Mouse (Mus musculus): ENCODE measurements around the gene Ralgps1.

Ralgps1 gene

DNA sequence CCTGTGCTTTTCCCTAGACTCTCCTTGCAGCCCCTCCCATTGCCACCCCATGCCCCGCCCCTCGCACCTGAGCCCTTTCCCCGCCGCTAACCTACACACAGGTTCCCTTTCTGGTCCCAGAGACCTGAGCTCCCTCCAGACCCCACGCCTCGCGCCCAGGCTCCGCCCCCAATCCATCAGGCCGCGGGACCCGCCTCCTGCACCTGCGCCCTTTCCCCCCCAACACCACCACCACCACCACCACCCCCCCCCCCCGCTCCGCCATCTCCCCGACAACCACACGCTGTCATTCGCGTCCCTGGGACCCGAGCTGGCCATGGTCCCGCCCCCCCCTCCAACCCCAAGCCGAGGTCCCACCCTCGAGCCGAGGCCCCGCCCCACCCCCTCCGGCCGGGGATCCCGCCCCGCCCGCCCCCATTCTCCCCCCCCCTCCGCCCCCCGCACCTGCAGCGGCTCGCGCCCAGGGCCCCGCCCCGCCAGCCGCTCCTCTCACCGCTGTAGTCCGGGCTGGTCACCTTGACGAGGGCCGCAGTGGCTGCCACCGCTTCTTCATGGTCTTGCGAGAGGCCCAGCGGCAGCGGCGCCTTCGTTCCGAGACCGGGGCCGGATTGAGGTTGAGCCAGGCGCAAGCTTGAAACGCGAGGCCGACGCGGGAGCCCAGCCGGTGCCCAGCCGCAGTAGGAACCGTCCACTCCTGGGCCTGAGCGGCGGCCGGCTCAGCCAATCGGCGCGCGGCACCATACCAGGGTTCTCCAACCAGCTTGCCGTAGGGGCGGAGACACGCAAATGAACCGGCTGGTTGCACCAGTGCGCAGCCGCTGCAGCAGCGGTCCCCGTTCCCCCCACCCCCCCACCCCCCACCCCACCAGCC, at the start of gene Ralgps1:
Gene Ralgps1 (minus strand): TSS at position 710 of the 871 bp plus-strand sequence.
- peak; percentile 92 to 96 for DNase-seq (ENCODE audit: low spot score in 2 of 2)

DNA sequence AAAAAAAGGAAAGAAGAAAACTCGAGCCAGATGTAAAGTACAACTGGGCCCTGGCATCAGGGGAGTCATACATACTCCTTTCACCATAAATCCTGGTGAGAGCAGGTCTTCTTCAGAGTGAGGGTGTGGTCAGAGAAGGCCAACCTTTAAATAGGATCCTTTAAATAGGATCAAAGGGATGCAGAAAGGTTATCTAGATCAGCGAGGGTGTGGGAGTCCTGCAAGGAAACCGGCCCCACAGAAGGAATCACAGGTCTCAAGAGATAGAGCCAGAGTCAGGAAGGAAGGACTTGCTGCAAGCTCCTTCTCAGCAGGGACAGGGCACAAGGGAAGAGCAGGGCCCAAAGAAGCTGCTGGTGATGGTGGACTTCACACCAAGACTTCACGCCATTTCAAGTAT, 46.2 kb upstream of the Ralgps1 start:
- DNase-seq (ENCODE audit: low spot score in 2 of 2): no peak

DNA sequence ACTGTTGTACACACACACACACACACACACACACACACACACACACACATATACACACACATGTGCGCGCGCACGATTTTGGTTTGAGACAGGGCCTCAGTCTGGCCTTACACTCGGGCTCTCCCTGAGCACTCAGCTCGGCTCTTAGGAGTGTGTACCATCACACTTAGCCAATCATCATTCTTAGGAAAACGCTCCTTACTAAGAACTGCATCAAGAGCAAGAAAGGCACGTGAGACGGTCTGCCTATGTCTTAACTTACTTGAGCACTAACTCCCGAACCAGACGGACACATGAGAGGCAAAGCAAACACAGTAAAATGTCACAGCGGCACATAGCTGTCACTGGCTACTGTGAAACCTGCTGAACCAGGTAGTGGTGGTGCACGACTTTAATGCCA, 42.7 kb upstream of the Ralgps1 start:
- DNase-seq (ENCODE audit: low spot score in 2 of 2): no peak

DNA sequence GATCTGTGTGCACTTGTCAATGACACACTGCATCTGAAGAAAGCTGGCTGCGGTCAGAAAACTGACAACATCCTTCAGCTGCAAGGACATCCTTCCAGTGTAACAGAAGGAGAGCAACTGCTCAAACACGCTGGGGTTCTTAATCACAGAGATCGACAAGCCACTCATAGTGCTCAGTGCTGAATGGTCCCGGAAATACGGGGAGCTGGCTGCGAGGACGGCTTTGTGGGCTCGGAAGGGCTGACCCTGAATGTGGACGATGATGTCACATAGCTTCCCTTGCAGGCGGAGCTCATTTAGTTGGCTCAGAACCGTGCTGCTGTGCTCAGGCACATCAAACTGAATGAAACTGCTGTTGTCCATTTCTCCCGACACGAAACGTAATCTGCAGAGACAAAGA, 40.8 kb upstream of the Ralgps1 start:
- no peak for DNase-seq (ENCODE audit: low spot score in 2 of 2)

DNA sequence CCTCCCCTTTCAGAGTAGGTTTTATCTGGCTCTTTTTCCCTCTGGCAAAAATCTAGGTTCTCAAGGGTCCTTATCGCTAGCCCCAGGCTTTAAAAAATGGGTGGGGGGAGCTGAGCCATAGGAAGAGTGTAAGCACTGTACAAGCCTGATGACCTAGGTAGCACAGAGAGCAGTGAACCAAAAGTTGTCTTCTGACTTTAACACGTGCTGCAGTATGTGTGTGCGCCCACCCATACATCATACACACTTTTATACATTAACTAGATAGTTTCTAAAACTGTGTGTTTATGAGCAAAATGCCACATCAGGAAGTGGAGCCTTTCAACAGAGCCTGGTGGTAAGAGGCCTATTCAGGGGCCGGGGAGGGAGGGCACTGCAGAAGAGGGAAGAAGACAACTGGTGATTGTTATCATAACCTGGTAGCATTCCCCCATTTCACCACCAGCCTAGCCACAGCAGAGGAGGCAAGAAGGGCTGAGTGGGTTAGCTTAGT, 32.3 kb upstream of the Ralgps1 start:
- DNase-seq (ENCODE audit: low spot score in 2 of 2): no peak

DNA sequence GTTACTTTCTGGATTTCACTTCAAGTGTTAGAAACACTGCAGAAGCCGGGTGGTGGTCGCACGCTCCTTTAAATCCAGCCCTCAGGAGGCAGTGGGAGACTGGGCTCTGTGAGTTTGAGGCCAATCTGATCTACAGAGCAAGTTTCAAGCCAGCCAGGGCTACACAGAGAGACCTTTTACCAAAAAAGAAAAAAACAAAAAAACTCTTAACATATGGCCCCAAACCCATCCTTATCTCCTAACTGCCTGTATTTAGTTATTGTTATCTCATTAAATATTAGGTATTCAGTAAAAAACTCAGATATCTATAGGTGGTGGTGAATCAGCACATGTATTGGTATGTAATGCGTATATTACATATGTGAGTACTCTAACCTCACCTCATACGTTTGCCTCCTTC, 31.4 kb upstream of the Ralgps1 start:
- no peak for DNase-seq (ENCODE audit: low spot score in 2 of 2)

DNA sequence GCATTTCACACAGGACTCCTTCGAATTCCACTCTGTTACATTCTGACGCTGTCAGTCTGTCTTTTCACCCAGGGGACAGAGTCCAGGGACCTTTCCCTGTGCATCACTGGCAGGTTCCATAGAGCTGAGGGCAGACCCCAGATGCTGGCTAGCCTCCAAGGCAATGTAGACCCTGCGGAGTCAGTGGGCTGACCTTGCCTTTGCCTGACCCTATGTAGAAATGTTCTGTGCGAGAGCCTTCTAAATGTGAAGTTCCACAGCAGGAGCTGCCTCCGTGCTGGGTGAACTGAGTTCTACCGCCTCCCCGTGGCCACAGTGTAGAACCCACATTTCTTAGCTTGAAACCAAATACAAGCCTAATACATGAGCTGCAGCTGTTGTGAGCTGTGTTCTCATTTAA, 30.9 kb upstream of the Ralgps1 start:
- peak; percentile 46 to 58 for DNase-seq (ENCODE audit: low spot score in 2 of 2)

DNA sequence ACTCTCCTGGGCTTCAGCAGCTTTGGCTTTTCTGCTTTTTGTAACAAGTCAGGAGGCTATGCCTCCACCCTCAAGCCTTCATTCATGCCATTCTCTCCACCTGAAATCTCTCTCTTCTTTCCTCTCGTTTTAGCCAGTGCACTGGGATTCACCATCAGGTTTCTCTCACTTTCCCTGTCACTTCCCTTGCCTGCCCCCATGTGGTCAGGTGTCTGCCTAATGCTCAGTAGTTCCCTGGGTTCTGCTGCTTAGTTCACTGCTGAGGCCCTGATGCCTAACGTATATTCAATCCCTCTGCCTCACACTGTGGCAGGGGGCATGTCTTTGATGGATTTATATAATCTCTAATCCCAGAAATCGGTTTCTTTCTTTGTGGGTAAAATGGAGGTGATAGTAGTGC, 29.9 kb upstream of the Ralgps1 start:
- peak in 1 of 2 experiments; percentile 15 for DNase-seq (ENCODE audit: low spot score in 2 of 2)

DNA sequence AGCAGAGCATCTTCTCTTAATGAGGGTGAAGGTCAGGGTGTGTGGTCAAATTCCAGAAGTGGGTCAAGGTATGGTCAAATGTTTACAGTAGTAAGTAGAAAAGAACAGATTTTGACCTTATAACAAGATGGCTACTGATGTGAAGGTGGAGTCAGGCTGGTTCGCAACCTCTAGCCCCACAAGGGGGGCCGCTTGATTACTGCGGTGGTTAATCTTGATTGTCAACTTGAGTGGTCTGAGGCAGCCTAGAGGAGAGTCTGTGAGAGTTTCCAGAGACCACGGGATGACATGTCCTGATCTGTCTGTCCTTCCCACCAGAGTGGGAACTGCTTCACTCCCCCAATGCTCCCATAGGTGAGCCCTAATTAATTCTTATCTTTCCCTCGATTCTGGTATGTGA, 29.3 kb upstream of the Ralgps1 start:
- no peak for DNase-seq (ENCODE audit: low spot score in 2 of 2)

DNA sequence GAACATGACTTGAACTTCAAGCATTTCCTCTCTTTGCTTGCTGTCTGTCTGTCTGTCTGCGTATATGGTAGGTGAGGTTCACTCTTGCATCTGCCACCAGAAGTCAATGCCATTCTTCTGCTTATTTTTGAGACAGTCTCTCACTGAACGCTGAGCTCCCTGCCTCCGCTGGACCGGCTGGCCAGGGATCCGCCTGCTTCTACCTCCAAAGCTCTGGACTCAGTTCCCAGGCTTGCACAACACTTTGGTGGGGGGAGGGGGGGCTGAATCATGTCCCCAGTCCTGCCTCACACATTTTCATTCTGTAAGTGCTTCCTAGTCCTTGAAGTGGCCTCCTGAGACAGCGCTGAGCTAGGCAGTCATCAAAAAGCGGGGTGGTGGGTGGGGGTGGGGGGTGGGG, 27.8 kb upstream of the Ralgps1 start:
- no peak for DNase-seq (ENCODE audit: low spot score in 2 of 2)

DNA sequence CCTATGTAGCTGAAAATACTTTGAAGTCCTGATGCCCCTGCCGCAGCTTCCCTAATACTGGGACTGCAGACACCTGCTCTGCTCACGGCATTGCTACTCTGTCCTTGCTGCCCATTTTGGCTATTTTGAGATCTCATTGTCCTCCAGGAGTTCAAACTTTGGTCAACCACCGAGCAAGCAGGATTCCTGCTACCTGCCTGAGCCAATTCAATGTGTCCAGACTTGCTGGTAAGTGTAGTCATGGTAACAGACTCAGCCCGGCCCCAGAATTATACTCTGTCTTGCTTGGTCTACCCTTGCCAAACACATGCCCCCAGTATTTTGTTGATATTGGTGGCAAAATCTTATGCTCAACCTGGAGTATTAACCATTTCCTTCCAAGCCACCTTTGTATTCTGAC, 25.8 kb upstream of the Ralgps1 start:
- peak; percentile 29 to 52 for DNase-seq (ENCODE audit: low spot score in 2 of 2)

DNA sequence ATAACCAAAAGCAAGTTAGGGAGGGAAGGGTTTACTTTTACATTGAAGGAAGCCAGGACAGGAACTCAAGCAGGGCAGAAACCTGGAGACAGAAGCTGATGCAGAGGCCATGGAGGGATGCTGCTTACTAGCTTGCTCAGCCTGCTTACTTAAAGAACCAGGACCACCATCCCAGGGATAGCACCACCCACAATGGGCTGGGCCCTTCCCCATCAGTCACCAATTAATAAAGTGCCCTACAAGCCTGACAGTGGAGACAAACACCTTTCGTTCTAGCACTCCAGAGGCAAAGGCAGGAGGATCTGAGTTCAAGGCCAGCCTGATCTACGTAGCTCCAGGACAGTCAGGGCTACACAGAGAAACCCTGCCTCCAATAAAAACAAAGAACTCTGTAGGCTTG, 23.8 kb upstream of the Ralgps1 start:
- DNase-seq (ENCODE audit: low spot score in 2 of 2): no peak

DNA sequence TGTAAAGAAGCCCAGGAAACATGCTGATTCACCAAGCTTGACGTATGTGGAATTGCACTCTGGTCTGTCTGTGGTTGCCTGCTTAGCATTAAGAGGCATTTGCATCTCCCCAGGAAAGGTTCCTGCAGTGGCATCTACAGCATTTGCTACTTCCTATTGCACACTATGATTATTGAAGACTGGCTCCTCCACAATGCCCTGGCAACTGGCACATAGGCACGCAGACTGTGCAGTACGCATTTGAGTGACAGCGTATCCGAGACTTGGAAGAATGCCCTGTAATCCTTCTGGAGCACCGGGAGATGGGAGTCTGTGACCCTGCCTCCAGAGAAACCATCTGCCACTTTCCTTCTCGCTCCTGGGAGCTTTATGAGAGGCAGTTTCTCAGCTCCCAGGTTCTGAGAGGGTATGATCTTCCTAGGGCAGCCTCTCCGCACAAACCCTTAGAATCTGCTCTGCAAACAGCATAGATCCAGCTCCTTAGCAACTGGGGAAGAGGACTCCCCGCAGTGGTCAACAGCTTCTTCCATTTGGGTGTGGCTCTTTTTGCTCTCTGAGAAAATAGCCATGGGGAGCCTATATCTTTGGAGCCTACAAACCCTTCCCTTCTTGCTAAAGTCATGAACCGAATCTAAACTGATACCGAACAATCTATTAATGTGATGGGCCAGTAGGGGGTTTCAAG, 22.8 kb upstream of the Ralgps1 start:
- DNase-seq (ENCODE audit: low spot score in 2 of 2): no peak

DNA sequence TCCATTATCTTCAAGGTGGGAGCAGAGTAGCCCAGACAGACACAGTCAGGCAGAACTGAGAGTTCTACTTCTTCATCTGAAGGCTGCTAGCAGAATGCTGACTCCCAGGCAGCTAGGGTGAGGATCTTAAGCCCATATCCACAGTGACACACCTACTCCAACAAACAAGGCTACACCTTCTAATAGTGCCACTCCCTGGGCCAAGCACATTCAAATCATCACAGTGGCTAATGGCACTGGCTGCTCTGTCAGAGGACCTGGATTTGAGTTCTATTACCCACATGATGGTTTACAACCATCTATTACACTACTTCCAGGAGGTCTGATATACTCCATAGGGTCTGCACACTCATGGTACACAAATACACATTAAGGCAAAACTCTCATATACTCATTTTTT, 21.7 kb upstream of the Ralgps1 start:
- no peak for DNase-seq (ENCODE audit: low spot score in 2 of 2)

DNA sequence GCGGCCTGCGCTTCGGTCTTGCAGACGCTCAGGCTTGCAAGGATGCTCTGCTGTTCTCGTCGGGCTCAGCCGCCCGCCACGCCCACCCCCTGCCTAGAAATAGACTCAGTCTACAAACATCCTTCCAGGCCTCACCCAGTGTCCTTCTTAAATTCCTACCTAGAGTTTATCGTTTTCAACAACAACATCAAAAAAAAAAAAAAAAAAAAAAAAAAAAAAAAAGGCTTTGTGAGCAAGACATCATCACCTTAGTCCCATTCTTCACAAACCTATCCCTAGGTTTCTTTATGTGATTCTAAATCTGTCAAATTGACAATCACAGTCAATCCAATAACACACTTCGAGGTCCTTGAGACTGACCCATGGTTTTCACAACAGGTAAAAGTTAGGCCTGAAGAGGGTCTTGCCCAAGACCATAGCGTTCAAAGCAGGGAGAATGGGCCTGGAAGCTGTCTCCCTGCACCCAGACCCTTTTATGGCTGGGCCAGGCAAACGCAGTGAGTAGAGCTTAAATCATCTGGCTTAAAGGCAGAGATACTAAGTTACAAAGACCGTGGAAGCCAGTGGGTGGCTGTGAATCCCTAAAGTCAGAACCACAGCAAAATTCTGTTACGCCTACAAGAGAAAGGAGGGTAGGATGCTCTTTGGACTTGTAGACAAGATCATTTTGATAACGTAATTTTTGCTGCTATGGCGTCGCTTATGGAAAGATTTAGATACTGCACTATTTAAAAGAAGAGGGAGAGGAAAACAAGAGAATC, 542 bp upstream of the Ralgps1 start:
- DNase-seq (ENCODE audit: low spot score in 2 of 2): no peak

DNA sequence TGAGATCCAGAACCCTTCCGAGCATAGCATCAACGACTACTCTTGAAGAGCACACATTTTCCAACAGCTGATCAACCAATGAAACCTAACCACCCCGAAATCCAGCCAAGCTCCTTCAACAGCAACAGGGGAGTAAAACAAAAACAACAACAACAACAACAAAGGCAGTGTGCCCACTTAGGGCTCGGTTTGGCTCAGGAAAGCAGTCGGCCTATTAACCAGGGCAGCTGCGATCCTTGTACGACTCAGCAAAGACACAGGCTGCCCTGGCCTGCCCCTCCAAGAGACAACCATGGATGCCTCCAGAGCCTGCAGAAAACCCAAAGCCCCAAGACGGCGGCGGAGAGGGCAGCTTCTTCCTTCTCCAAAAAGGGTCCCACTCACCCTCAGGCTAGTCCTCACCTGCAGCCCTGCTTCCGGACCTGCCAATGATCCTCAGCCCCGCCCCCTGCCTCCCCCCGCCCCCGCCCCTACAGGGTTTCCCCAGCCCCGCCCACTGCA, 960 bp downstream of the Ralgps1 start:
- DNase-seq (ENCODE audit: low spot score in 2 of 2): peak in 1 of 2 experiments; percentile 19

DNA sequence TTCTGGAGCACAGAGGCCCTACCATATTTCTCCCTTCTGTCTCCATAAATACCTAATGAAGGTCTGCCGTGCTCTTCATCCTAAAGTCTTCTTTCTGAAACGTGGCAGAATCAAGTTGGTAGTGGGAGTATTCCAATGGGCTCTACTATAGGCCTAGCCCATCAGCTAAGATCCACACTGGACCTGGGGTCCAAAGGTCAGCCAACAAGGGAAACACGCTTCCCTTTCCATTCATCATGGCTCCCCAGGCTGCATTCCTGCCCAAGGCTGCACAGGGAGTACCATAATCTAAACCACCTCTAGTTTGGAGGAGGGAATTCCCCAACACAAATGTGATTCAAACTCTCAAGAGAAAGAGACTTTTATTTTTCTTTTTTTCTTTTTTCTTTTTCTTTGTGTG, 1.8 kb downstream of the Ralgps1 start:
- no peak for DNase-seq (ENCODE audit: low spot score in 2 of 2)

DNA sequence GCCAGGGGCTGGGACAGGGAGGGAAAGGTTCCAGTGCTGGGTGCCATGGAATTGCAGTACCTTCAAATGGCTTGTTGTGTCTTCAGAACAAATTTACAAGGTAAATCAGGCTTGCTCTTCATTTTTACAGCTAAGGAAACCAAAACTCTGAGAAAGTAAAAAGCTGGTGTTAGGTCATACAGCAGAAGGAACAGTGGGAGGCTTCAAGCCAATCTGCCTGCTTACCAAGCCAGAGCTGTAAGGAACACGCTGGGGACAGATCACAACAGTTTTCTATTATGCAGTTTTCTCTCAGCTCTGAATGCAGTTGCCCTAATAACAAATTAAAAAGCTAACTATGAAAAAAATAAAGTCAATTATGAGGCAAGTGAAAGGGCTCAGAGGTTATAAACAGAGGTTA, 2.8 kb downstream of the Ralgps1 start:
- no peak for DNase-seq (ENCODE audit: low spot score in 2 of 2)

DNA sequence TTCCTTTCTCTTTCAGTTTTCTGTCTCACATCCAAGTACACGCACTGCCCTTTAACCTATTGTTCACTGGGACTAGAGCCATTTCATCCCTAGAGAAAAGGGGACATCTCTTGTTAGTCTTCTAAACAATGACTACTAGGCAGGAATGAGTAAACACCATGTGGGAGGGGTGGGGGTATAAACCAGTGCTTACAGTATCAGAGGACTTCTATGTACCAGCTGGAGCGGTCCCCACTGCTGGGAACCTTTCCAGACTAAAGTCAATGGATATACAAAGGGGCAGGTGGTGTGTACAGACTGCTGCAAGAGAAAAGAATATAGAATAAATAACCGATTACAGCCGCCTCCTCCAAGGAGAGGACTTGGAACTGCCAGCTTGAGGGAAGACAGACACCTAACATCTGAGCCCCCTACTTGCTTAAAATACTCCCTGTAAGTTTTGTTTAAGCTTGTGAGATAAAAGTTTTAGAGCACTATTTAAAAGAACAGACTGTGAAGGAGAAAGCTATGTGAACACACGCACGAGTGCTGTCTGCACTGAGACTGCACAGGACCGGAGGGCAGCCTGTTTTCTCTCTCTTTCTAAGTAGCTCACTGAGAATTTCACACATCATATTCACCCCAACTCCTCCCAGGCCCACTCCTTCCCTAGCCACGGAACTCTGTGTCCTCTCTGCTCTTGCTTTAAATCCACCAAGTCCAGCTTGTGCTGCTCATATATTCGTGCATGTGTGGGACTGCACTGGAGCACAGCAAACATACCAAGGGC, 5.4 kb downstream of the Ralgps1 start:
- DNase-seq (ENCODE audit: low spot score in 2 of 2): no peak

DNA sequence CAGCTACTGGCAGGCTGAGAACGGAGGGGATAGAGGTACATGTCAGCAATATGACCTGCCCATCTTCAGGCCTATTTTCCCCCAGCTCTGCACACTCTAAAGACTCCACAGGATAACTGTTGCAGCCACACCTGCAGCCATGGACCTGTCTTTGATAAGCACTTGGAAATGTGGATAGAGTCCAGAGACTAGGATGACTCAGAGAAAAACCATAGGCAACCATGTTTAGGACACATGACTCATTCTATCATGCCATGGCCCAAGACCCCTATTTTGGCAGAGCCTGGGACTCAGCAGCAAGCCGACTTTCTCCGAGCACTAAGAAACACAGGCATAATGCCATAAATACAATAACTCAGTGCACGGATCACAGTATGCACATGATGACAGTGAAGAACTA, 6.6 kb downstream of the Ralgps1 start:
- no peak for DNase-seq (ENCODE audit: low spot score in 2 of 2)

DNA sequence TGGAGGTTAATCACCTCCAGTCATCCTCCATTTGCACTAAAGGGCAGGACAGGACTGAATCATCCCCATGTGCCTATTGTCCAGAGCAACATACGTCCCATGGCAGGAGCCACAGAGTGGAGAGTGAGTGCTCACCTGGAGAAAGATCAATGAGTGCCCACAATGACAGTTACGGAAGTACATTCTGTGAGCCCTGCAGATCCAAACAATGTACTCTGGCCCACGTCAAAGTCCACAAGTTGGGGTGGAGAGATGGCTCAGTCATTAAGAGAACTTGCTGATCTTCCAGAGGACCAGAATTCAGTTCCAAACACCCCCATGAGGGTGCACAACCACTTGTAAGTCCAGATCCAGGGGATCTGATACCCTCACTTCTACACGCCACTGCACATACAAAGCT, 7.4 kb downstream of the Ralgps1 start:
- no peak for DNase-seq (ENCODE audit: low spot score in 2 of 2)

All from urinary bladder, postnatal 36 days (tissue).